Mouse (Mus musculus): ENCODE results near the gene Tmem117.

DNA sequence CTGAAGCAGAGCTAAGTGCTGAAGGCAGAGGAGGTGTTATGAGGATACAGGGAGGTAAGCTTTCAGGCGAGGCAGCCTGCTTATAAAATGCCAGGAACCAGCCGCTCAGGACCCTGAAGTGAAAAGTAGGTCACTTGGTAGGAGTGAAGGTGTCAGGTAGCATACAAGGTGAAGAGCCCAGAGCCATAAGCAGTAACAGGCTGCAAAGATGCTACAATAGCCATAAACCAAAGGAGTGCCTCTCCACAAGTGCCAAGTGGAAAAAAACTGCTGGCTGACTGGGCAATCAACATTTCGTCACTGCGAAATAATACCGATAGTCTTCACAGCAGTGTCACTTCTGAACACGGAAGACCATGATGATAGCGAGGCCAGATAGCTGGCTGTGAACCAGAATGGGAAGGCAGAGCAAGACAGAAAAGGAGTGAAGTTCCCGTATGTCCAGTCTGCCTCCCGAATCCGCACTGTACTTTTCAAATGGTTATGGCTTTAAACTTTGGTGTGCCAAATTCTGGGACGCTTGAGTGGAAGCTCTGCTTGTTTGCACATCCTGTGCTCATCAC is 28.8 kb upstream of the Tmem117 start:
- TF ChIP-seq GATA1 (IDR thresholded peaks at IDR 0.05; ENCODE audit: borderline replicate concordance, low read length) (no peak), FLI1 (IDR thresholded peaks at IDR 0.05; ENCODE audit: low read length) (no peak)
